Mouse (Mus musculus): ENCODE data around the gene Bloc1s2. TPM values are rescaled to one million over a fixed set of nuclear protein-coding genes. Genes with fewer than 3 reads are reported as not detected.

Bloc1s2 gene
- polyA plus RNA-seq, 1 experiment: 44.8 TPM

GRCm38 (mm10) chr19:44107661-44108521 lies 38.4 kb downstream of the Bloc1s2 start:
- Histone ChIP-seq H3K27me3 (ENCODE audit: control insufficient read depth, insufficient read depth, low read length) (no peaks in the 10 kb centered on the region), H3K4me3 (ENCODE audit: control insufficient read depth, low read depth, low read length) (peak overlapping the region; percentile 94), H3K36me3 (ENCODE audit: control insufficient read depth, insufficient read depth, low read length) (peaks cover 3% of the 10 kb centered on the region; the same call in 1 of the 2 replicates), H3K4me1 (ENCODE audit: control insufficient read depth, insufficient read depth, low read length) (peaks cover 5% of the 10 kb centered on the region), H3K27ac (ENCODE audit: control insufficient read depth, insufficient read depth, low read depth, low read length) (peak overlapping the region; percentile 89)
- TF ChIP-seq CTCF (IDR thresholded peaks at IDR 0.05; ENCODE audit: control insufficient read depth, insufficient read depth, insufficient replicate concordance, low read depth, low read length) (no peak), POLR2A (IDR thresholded peaks at IDR 0.05; ENCODE audit: control insufficient read depth, low read depth, low read length) (no peak)

GRCm38 (mm10) chr19:44106831-44107660 lies 39.2 kb downstream of the Bloc1s2 start, which contains the start of gene Chuk:
Gene Chuk (minus strand): TSS chr19:44107480.
- H3K27ac ChIP-seq (ENCODE audit: control insufficient read depth, insufficient read depth, low read depth, low read length): peak within 1 kb of the TSS; percentile 89
- TF ChIP-seq POLR2A (IDR thresholded peaks at IDR 0.05; ENCODE audit: control insufficient read depth, low read depth, low read length) (peak; percentile 68), CTCF (IDR thresholded peaks at IDR 0.05; ENCODE audit: control insufficient read depth, insufficient read depth, insufficient replicate concordance, low read depth, low read length) (no peak)
- peak within 1 kb of the TSS; percentile 94 for H3K4me3 ChIP-seq (ENCODE audit: control insufficient read depth, low read depth, low read length)
- no peaks in the 10 kb centered on the region for H3K27me3 ChIP-seq (ENCODE audit: control insufficient read depth, insufficient read depth, low read length)
- H3K4me1 ChIP-seq (ENCODE audit: control insufficient read depth, insufficient read depth, low read length): peaks cover 5% of the 10 kb centered on the region
- 0 out of 2 replicates have a peak, but pooled peaks cover 1% of the 10 kb centered on the region for H3K36me3 ChIP-seq (ENCODE audit: control insufficient read depth, insufficient read depth, low read length)

- Histone ChIP-seq H3K4me1 (ENCODE audit: control insufficient read depth, insufficient read depth, low read length) (peaks cover 5% of the 10 kb centered on the region), H3K27me3 (ENCODE audit: control insufficient read depth, insufficient read depth, low read length) (no peaks in the 10 kb centered on the region), H3K27ac (ENCODE audit: control insufficient read depth, insufficient read depth, low read depth, low read length) (no peak overlapping the region), H3K4me3 (ENCODE audit: control insufficient read depth, low read depth, low read length) (no peak overlapping the region), H3K36me3 (ENCODE audit: control insufficient read depth, insufficient read depth, low read length) (0 out of 2 replicates have a peak, but pooled peaks cover 1% of the 10 kb centered on the region)
- TF ChIP-seq POLR2A (IDR thresholded peaks at IDR 0.05; ENCODE audit: control insufficient read depth, low read depth, low read length) (no peak), CTCF (IDR thresholded peaks at IDR 0.05; ENCODE audit: control insufficient read depth, insufficient read depth, insufficient replicate concordance, low read depth, low read length) (no peak)
Observed at GRCm38 (mm10) chr19:44104393-44104792, 41.9 kb downstream of the Bloc1s2 start.

DNA sequence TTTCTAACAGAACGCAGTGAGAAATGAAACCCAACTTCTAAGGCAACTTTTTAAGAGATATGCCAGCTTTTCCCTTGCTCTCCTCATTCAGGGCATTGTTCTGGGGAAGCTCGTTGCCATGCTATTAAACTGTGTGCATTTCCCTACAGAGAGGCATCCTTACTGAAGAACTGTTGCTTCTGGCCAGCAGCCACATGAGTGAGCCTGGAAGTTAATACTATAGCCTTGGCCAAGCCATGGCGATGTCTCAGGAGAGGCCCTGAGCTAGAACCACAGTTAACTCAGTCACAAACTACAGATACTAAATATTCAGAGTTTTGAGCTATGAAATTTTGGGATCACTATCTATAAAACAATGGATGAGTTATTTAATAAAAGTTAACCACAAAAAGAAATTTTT lies 43.2 kb downstream of the Bloc1s2 start:
- peaks cover 3% of the 10 kb centered on the region; the same call in 1 of the 2 replicates for H3K36me3 ChIP-seq (ENCODE audit: control insufficient read depth, insufficient read depth, low read length)
- TF ChIP-seq POLR2A (IDR thresholded peaks at IDR 0.05; ENCODE audit: control insufficient read depth, low read depth, low read length) (no peak), CTCF (IDR thresholded peaks at IDR 0.05; ENCODE audit: control insufficient read depth, insufficient read depth, insufficient replicate concordance, low read depth, low read length) (no peak)
- H3K27me3 ChIP-seq (ENCODE audit: control insufficient read depth, insufficient read depth, low read length): no peaks in the 10 kb centered on the region

GRCm38 (mm10) chr19:44100840-44101239 lies 45.4 kb downstream of the Bloc1s2 start:
- Histone ChIP-seq H3K4me3 (ENCODE audit: control insufficient read depth, low read depth, low read length) (no peak overlapping the region), H3K27me3 (ENCODE audit: control insufficient read depth, insufficient read depth, low read length) (no peaks in the 10 kb centered on the region), H3K4me1 (ENCODE audit: control insufficient read depth, insufficient read depth, low read length) (no peaks in the 10 kb centered on the region), H3K27ac (ENCODE audit: control insufficient read depth, insufficient read depth, low read depth, low read length) (no peak overlapping the region), H3K36me3 (ENCODE audit: control insufficient read depth, insufficient read depth, low read length) (peaks cover 3% of the 10 kb centered on the region; the same call in 1 of the 2 replicates)
- no peak for TF ChIP-seq POLR2A (IDR thresholded peaks at IDR 0.05; ENCODE audit: control insufficient read depth, low read depth, low read length)
- TF ChIP-seq CTCF (IDR thresholded peaks at IDR 0.05; ENCODE audit: control insufficient read depth, insufficient read depth, insufficient replicate concordance, low read depth, low read length): no peak

More for the DNA sequence above, 43.2 kb downstream of the Bloc1s2 start:
- H3K4me1 ChIP-seq (ENCODE audit: control insufficient read depth, insufficient read depth, low read length): peaks cover 4% of the 10 kb centered on the region
- no peak overlapping the region for H3K27ac ChIP-seq (ENCODE audit: control insufficient read depth, insufficient read depth, low read depth, low read length)
- no peak overlapping the region for H3K4me3 ChIP-seq (ENCODE audit: control insufficient read depth, low read depth, low read length)

Other genes with a start within 250 kb of the Bloc1s2 start
- 10.0 and 10.7 TPM in 2 replicates for gene Dnmbp, start 206.3 kb downstream of the Bloc1s2 start, polyA plus RNA-seq (2012; rRNA removed)
- gene Cpn1, start 159.9 kb downstream of the Bloc1s2 start, polyA plus RNA-seq (2012; rRNA removed): 6.5 and 8.2 TPM in 2 replicates
- 0.85 and 1.1 TPM in 2 replicates for gene Cyp2c23, start 117.2 kb downstream of the Bloc1s2 start, polyA plus RNA-seq (2012; rRNA removed)
- 24.3 and 27.8 TPM in 2 replicates for gene Erlin1, start 76.7 kb downstream of the Bloc1s2 start, polyA plus RNA-seq (2012; rRNA removed)
- gene Chuk, start 39.0 kb downstream of the Bloc1s2 start, polyA plus RNA-seq (2012; rRNA removed): 11.8 and 18.3 TPM in 2 replicates
- 6.8 and 6.9 TPM in 2 replicates for gene Cwf19l1, start 10.6 kb downstream of the Bloc1s2 start, polyA plus RNA-seq (2012; rRNA removed)
- gene Pkd2l1, start 46.0 kb upstream of the Bloc1s2 start, polyA plus RNA-seq (2012; rRNA removed): 9.2 and 11.5 TPM in 2 replicates
- gene Scd3, start 56.8 kb upstream of the Bloc1s2 start, polyA plus RNA-seq (2012; rRNA removed): 7.1 and 9.0 TPM in 2 replicates
- gene Scd2, start 147.2 kb upstream of the Bloc1s2 start, polyA plus RNA-seq (2012; rRNA removed): 60.9 and 71.6 TPM in 2 replicates
- 0.22 and 0.37 TPM in 2 replicates for gene Scd4, start 186.6 kb upstream of the Bloc1s2 start, polyA plus RNA-seq (2012; rRNA removed)